Mouse (Mus musculus) limb, embryonic 10.5 days (tissue): Measurements from ENCODE around the gene Smpdl3b. TPM values are rescaled to one million over a fixed set of nuclear protein-coding genes. Genes with fewer than 3 reads are reported as not detected.
"Not testable (repeated sequence)": the region's sequence is repeated elsewhere in the genome, so short reads cannot be mapped to it uniquely, and the experiment has no call there.

Experiments
- DNase-seq: peaks from one replicate; pipeline ENCODE4 v3.0.0-alpha.2; 2017; ENCODE audit warnings: low spot score
- H3K27ac ChIP-seq: fragments of 300-500 bp; sonication (generic); 2 replicates; pipeline ENCODE4 v1.5.1; 2016; ENCODE audit warnings: mild to moderate bottlenecking
- H3K27me3 ChIP-seq: fragments of 300-500 bp; sonication (generic); 2 replicates; pipeline ENCODE4 v1.6.1; 2016; ENCODE audit warnings: low read depth, mild to moderate bottlenecking; ENCODE audit not compliant: poor library complexity, severe bottlenecking
- H3K36me3 ChIP-seq: fragments of 300-500 bp; sonication (generic); 2 replicates; pipeline ENCODE4 v1.6.1; 2016; ENCODE audit warnings: mild to moderate bottlenecking, moderate library complexity
- H3K4me1 ChIP-seq: fragments of 300-500 bp; sonication (generic); 2 replicates; pipeline ENCODE4 v1.6.1; 2016
- H3K4me3 ChIP-seq: fragments of 300-500 bp; sonication (generic); 2 replicates; pipeline ENCODE4 v1.5.1; 2016; ENCODE audit warnings: mild to moderate bottlenecking, moderate library complexity
- H3K9me3 ChIP-seq: fragments of 300-500 bp; sonication (generic); replicated peaks from 2 replicates; pipeline ENCODE4 v1.6.1; 2016; ENCODE audit warnings: mild to moderate bottlenecking
- WGBS: fragments of 180-500 bp; shearing (Covaris S2); methylation state at CpG from one replicate; pipeline ENCODE4 v1.1.7; 2016; 5-methylcytosine and 5-hydroxymethylcytosine counted together
- polyA plus RNA-seq: library from polyadenylated mRNA; unstranded; fragments of >200 nt; fragmentation: Nextera tagmentation; extraction: Ambion mirVana; gene quantifications from 2 replicates; pipeline ENCODE4 v1.2.1, GENCODE M21; 2016

Smpdl3b gene
- 4.6 and 6.1 TPM in 2 replicates for polyA plus RNA-seq

GRCm38 (mm10) chr4:132756974-132757373 is at the start of gene Smpdl3b:
Gene Smpdl3b, minus strand, starts transcription at chr4:132757252.
- no peaks in the 10 kb centered on the region for H3K9me3 ChIP-seq
- no peaks in the 10 kb centered on the region for H3K36me3 ChIP-seq
- peak within 1 kb of the TSS; percentile 82 for H3K27ac ChIP-seq
- H3K27me3 ChIP-seq: peaks cover 24% of the 10 kb centered on the region
- WGBS: 2% methylated on average over 22 of the region's 22 CpGs
- H3K4me1 ChIP-seq: peaks cover 9% of the 10 kb centered on the region
- peak within 1 kb of the TSS; percentile 53 for H3K4me3 ChIP-seq
- peak; percentile 86 for DNase-seq

GRCm38 (mm10) chr4:132806620-132807191 is 49.7 kb upstream of the Smpdl3b start:
- no peaks in the 10 kb centered on the region for H3K36me3 ChIP-seq
- no peaks in the 10 kb centered on the region for H3K9me3 ChIP-seq
- DNase-seq: no peak
- no peak overlapping the region for H3K27ac ChIP-seq
- H3K27me3 ChIP-seq: no peaks in the 10 kb centered on the region
- 95% methylated on average over 7 of the region's 7 CpGs for WGBS
- H3K4me3 ChIP-seq: no peak overlapping the region
- H3K4me1 ChIP-seq: peaks cover 3% of the 10 kb centered on the region; the same call in 1 of the 2 replicates

GRCm38 (mm10) chr4:132805599-132806197 is 48.6 kb upstream of the Smpdl3b start:
- no peaks in the 10 kb centered on the region for H3K36me3 ChIP-seq
- peaks cover 3% of the 10 kb centered on the region; the same call in 1 of the 2 replicates for H3K4me1 ChIP-seq
- H3K27ac ChIP-seq: no peak overlapping the region
- H3K4me3 ChIP-seq: no peak overlapping the region
- no peaks in the 10 kb centered on the region for H3K9me3 ChIP-seq
- no peak for DNase-seq
- H3K27me3 ChIP-seq: no peaks in the 10 kb centered on the region
- 89% methylated on average over 12 of the region's 12 CpGs for WGBS

- DNase-seq: no peak
- no peaks in the 10 kb centered on the region for H3K9me3 ChIP-seq
- H3K36me3 ChIP-seq: no peaks in the 10 kb centered on the region
- H3K4me1 ChIP-seq: peaks cover 3% of the 10 kb centered on the region; the same call in 1 of the 2 replicates
- no peak overlapping the region for H3K4me3 ChIP-seq
- no peaks in the 10 kb centered on the region for H3K27me3 ChIP-seq
- no peak overlapping the region for H3K27ac ChIP-seq
- 91% methylated on average over 5 of the region's 5 CpGs for WGBS
Measured at GRCm38 (mm10) chr4:132805146-132805545, 48.1 kb upstream of the Smpdl3b start.

GRCm38 (mm10) chr4:132804331-132804730 is 47.3 kb upstream of the Smpdl3b start:
- WGBS: 92% methylated on average over 6 of the region's 6 CpGs
- no peak for DNase-seq
- Histone ChIP-seq H3K36me3 (no peaks in the 10 kb centered on the region), H3K4me1 (peaks cover 3% of the 10 kb centered on the region; the same call in 1 of the 2 replicates), H3K27me3 (no peaks in the 10 kb centered on the region), H3K9me3 (no peaks in the 10 kb centered on the region), H3K27ac (no peak overlapping the region), H3K4me3 (no peak overlapping the region)

GRCm38 (mm10) chr4:132803876-132804275 is 46.8 kb upstream of the Smpdl3b start:
- Histone ChIP-seq H3K27me3 (no peaks in the 10 kb centered on the region), H3K27ac (no peak overlapping the region), H3K9me3 (no peaks in the 10 kb centered on the region), H3K4me3 (no peak overlapping the region), H3K4me1 (peaks cover 3% of the 10 kb centered on the region; the same call in 1 of the 2 replicates), H3K36me3 (no peaks in the 10 kb centered on the region)
- no peak for DNase-seq
- 96% methylated on average over 7 of the region's 7 CpGs for WGBS

- Histone ChIP-seq H3K36me3 (no peaks in the 10 kb centered on the region), H3K4me3 (no peak overlapping the region), H3K27me3 (no peaks in the 10 kb centered on the region), H3K9me3 (no peaks in the 10 kb centered on the region), H3K27ac (no peak overlapping the region), H3K4me1 (peaks cover under 1% of the 10 kb centered on the region; the same call in 1 of the 2 replicates)
- no peak for DNase-seq
- WGBS: 92% methylated on average over 5 of the region's 5 CpGs
Measured at GRCm38 (mm10) chr4:132803212-132803611, 46.2 kb upstream of the Smpdl3b start.

GRCm38 (mm10) chr4:132802171-132802637 is 45.2 kb upstream of the Smpdl3b start:
- H3K9me3 ChIP-seq: no peaks in the 10 kb centered on the region
- H3K4me3 ChIP-seq: no peak overlapping the region
- DNase-seq: no peak
- no peak overlapping the region for H3K27ac ChIP-seq
- H3K4me1 ChIP-seq: no peaks in the 10 kb centered on the region
- no peaks in the 10 kb centered on the region for H3K36me3 ChIP-seq
- 69% methylated on average over 16 of the region's 16 CpGs for WGBS
- no peaks in the 10 kb centered on the region for H3K27me3 ChIP-seq

- no peaks in the 10 kb centered on the region for H3K4me1 ChIP-seq
- no peaks in the 10 kb centered on the region for H3K36me3 ChIP-seq
- H3K27ac ChIP-seq: no peak overlapping the region
- no peaks in the 10 kb centered on the region for H3K9me3 ChIP-seq
- DNase-seq: no peak
- 90% methylated on average over 18 of the region's 18 CpGs for WGBS
- H3K27me3 ChIP-seq: peaks cover 4% of the 10 kb centered on the region
- no peak overlapping the region for H3K4me3 ChIP-seq
Measured at GRCm38 (mm10) chr4:132801176-132802077, 44.4 kb upstream of the Smpdl3b start.

- WGBS: 93% methylated on average over 4 of the region's 4 CpGs
- Histone ChIP-seq H3K27me3 (peaks cover 19% of the 10 kb centered on the region), H3K27ac (no peak overlapping the region), H3K4me3 (no peak overlapping the region), H3K36me3 (no peaks in the 10 kb centered on the region), H3K9me3 (no peaks in the 10 kb centered on the region), H3K4me1 (peaks cover 7% of the 10 kb centered on the region)
- DNase-seq: no peak
Measured at GRCm38 (mm10) chr4:132799845-132800244, 42.8 kb upstream of the Smpdl3b start.

- H3K4me1 ChIP-seq: not testable (repeated sequence)
Measured at GRCm38 (mm10) chr4:132798666-132799065, 41.6 kb upstream of the Smpdl3b start.

GRCm38 (mm10) chr4:132798028-132798427 is 41.0 kb upstream of the Smpdl3b start:
- Histone ChIP-seq H3K4me1 (peaks cover 7% of the 10 kb centered on the region), H3K27me3 (peaks cover 31% of the 10 kb centered on the region), H3K9me3 (no peaks in the 10 kb centered on the region), H3K27ac (no peak overlapping the region), H3K4me3 (no peak overlapping the region), H3K36me3 (no peaks in the 10 kb centered on the region)
- 77% methylated on average over 4 of the region's 4 CpGs for WGBS
- DNase-seq: no peak

More at GRCm38 (mm10) chr4:132798666-132799065, 41.6 kb upstream of the Smpdl3b start:
- H3K4me3 ChIP-seq, H3K27ac ChIP-seq, DNase-seq, H3K9me3 ChIP-seq, H3K36me3 ChIP-seq: not testable (repeated sequence)
- 85% methylated on average over 3 of the region's 3 CpGs for WGBS
- peaks cover 31% of the 10 kb centered on the region for H3K27me3 ChIP-seq

GRCm38 (mm10) chr4:132797461-132797860 is 40.4 kb upstream of the Smpdl3b start:
- Histone ChIP-seq H3K9me3 (no peaks in the 10 kb centered on the region), H3K27ac (no peak overlapping the region), H3K27me3 (peaks cover 31% of the 10 kb centered on the region), H3K4me1 (peaks cover 7% of the 10 kb centered on the region), H3K36me3 (no peaks in the 10 kb centered on the region), H3K4me3 (no peak overlapping the region)
- no peak for DNase-seq
- WGBS: 72% methylated on average over 1 of the region's 1 CpGs
